Mouse (Mus musculus) megakaryocyte, embryonic 14.5 days (primary cell): ENCODE measurements at regions not wholly inside any gene's neighbourhood (a gene's known extent, or its start where the extent isn't known, plus 50 kb on each side); places are given as distances from the start of the nearest gene placed in this dataset.

Experiments
- FLI1 ChIP-seq: IDR thresholded peaks from 2 replicates; pipeline ENCODE4 v1.6.1; 2012; ENCODE audit warnings: low read length, inconsistent platforms, mixed read lengths
- GATA1 ChIP-seq: IDR thresholded peaks from 3 replicates; pipeline ENCODE4 v1.6.1; 2012; ENCODE audit warnings: mixed read lengths, low read length, inconsistent platforms, borderline replicate concordance

- TF ChIP-seq GATA1 (no peak), FLI1 (no peak)
These were observed 441.3 kb downstream of the Nr2f2 start for GRCm38 (mm10) chr7:69925261-69925660.
